Mouse (Mus musculus): ENCODE measurements around the gene Lpcat3.

DNA sequence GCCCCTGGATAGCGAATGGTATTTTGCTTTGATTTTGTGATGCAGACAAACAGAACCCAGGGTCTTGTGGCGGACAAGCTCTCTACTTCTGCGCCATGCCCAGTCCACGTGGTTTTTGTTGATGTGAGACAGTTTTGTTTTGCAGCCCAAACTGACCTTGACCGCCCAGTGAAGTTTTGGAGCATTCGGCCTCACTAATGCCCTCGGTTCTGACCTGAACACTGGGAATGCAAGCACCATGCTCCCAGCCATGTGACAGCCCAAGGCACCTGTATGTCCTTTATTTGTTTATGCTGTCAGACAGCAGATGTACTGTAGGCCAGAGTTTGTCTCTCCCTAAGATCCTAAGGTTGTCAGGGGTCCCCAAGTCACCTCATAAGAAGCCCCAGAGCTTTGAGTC lies 11.8 kb downstream of the Lpcat3 start:
- TF ChIP-seq CTCF (IDR thresholded peaks at IDR 0.05; ENCODE audit: control insufficient read depth, insufficient read depth, insufficient replicate concordance, low read depth, low read length) (no peak), POLR2A (IDR thresholded peaks at IDR 0.05; ENCODE audit: control insufficient read depth, low read depth, low read length) (no peak)
